8 mouse cellular contexts compared by ENCODE assay signal in the genomic region with DNA sequence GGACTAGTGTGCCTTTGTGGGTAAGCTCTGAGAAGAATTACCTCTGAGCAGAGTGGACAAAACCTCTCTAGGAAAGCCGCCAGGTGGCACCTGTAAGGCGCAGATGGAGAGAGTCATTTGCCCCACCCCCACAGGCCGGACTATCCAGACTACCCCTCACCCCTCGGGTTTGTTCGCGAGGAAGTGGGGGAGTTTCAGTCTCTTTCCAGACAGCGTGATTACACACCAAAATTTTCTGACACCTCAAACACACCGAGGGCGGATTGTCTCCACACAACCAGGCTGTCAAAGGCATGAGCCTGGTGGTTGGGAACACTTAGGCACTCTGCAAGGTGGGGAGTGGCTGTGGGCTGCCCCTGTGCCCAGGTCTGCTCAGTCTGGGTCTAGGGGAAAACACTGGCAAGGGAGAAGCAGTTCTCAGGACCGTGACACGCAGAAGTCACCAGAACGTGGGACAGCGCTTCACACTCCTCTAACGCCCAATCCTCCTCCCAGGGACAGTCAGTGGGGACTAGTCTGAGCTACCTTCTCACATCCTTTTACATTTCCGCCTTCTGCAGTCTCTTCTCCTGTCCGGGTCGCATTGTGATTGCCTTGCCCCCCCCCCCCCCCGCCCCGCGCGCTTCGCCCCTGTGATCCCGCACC. TPM values are rescaled to one million over a fixed set of nuclear protein-coding genes. Genes with fewer than 3 reads are reported as not detected.
DNase-seq lines count a peak whose midpoint lies in the region; ATAC-seq and TF ChIP-seq lines count a peak whose summit lies in the region.

No protein-coding gene starts in this region.

- no peak for TF ChIP-seq EP300 in ES-Bruce4 (IDR thresholded peaks at IDR 0.05; ENCODE audit: insufficient read depth, low read depth, low read length)

- no peak overlapping the region for H3K27ac ChIP-seq in ES-Bruce4 (ENCODE audit: insufficient read depth, low read length)
- 0 out of 2 replicates have a peak overlapping the region, but pooled peaks have one; percentile 8 for H3K27ac ChIP-seq in forebrain, embryonic 12.5 days
- no peak overlapping the region for H3K27ac ChIP-seq in hindbrain, embryonic 11.5 days (ENCODE audit: low read depth, low read length)
- no peak overlapping the region for H3K27ac ChIP-seq in lung, embryonic 16.5 days (ENCODE audit: low read length)

- peaks cover 3% of the 10 kb centered on the region for H3K27me3 ChIP-seq in ES-Bruce4 (ENCODE audit: control insufficient read depth, insufficient read depth, low read length, poor library complexity, severe bottlenecking)
- peaks cover 12% of the 10 kb centered on the region; the same call in 1 of the 2 replicates for H3K27me3 ChIP-seq in forebrain, embryonic 12.5 days
- no peaks in the 10 kb centered on the region for H3K27me3 ChIP-seq in hindbrain, embryonic 11.5 days (ENCODE audit: control insufficient read depth, insufficient read depth, low read length)
- no peaks in the 10 kb centered on the region; the same call in 1 of the 2 replicates for H3K27me3 ChIP-seq in lung, embryonic 16.5 days (ENCODE audit: control insufficient read depth, insufficient read depth, low read depth, low read length)

- peak; percentile 82 for ATAC-seq in forebrain, embryonic 12.5 days (ENCODE audit: low FRiP score)
- peak; percentile 81 for ATAC-seq in hindbrain, embryonic 11.5 days (ENCODE audit: low FRiP score)
- peak; percentile 72 for ATAC-seq in lung, embryonic 16.5 days (ENCODE audit: low read depth)

- DNase-seq in brain, embryonic 18.5 days (ENCODE audit: low read depth, low spot score), result peak; percentile 40
- DNase-seq in hindbrain, embryonic 11.5 days (ENCODE audit: low spot score), result peak; percentile 72
- peak; percentile 54 to 70 for DNase-seq in layer of hippocampus, postnatal 10 days (ENCODE audit: low spot score in 2 of 2)
- peak; percentile 2 for DNase-seq in ovary, adult 18-20 months (ENCODE audit: low spot score)
- DNase-seq in thymus, postnatal 14 days, result peak; percentile 72

- H3K9me3 ChIP-seq in ES-Bruce4 (replicated peaks; ENCODE audit: control insufficient read depth, insufficient read depth, low read length, poor library complexity, severe bottlenecking), result no peaks in the 10 kb centered on the region
- no peaks in the 10 kb centered on the region for H3K9me3 ChIP-seq in forebrain, embryonic 12.5 days
- H3K9me3 ChIP-seq in hindbrain, embryonic 11.5 days (ENCODE audit: control insufficient read depth, low read length), result no peaks in the 10 kb centered on the region
- no peaks in the 10 kb centered on the region for H3K9me3 ChIP-seq in lung, embryonic 16.5 days (ENCODE audit: control insufficient read depth, low read length)

- H3K4me2 ChIP-seq in forebrain, embryonic 12.5 days, result peak overlapping the region; percentile 97
- H3K4me2 ChIP-seq in hindbrain, embryonic 11.5 days (replicated peaks; ENCODE audit: low read depth, low read length), result peak overlapping the region; percentile 74
- peak overlapping the region; percentile 98 for H3K4me2 ChIP-seq in lung, embryonic 16.5 days (ENCODE audit: low read depth, low read length)

- TF ChIP-seq CTCF in ES-Bruce4 (IDR thresholded peaks at IDR 0.05; ENCODE audit: low read depth, low read length), result peak; percentile 50

- TF ChIP-seq POLR2A in ES-Bruce4 (IDR thresholded peaks at IDR 0.05; ENCODE audit: insufficient read depth, low read length), result no peak

- H3K36me3 ChIP-seq in ES-Bruce4 (ENCODE audit: control insufficient read depth, insufficient read depth, low read length, poor library complexity, severe bottlenecking), result no peaks in the 10 kb centered on the region
- no peaks in the 10 kb centered on the region for H3K36me3 ChIP-seq in forebrain, embryonic 12.5 days (replicated peaks)
- H3K36me3 ChIP-seq in hindbrain, embryonic 11.5 days (ENCODE audit: control insufficient read depth, insufficient read depth, low read length), result no peaks in the 10 kb centered on the region
- no peaks in the 10 kb centered on the region for H3K36me3 ChIP-seq in lung, embryonic 16.5 days (ENCODE audit: control insufficient read depth, insufficient read depth, low read length)

- H3K4me3 ChIP-seq in ES-Bruce4 (ENCODE audit: low read depth, low read length), result peak overlapping the region; percentile 69
- H3K4me3 ChIP-seq in forebrain, embryonic 12.5 days (replicated peaks), result peak overlapping the region; percentile 59
- peak overlapping the region; percentile 46 for H3K4me3 ChIP-seq in hindbrain, embryonic 11.5 days (ENCODE audit: low read depth, low read length)
- peak overlapping the region; percentile 50 for H3K4me3 ChIP-seq in lung, embryonic 16.5 days (ENCODE audit: low read length)

- H3K9ac ChIP-seq in ES-Bruce4 (ENCODE audit: low read depth, poor library complexity, severe bottlenecking), result 0 out of 2 replicates have a peak overlapping the region, but pooled peaks have one; percentile 10
- peak overlapping the region; percentile 63 for H3K9ac ChIP-seq in forebrain, embryonic 12.5 days
- H3K9ac ChIP-seq in hindbrain, embryonic 11.5 days (ENCODE audit: low read depth, low read length), result peak overlapping the region; percentile 55; the same call in 1 of the 2 replicates
- peak overlapping the region; percentile 53 for H3K9ac ChIP-seq in lung, embryonic 16.5 days (ENCODE audit: low read length)

- under 1% methylated on average over 20 of the region's 23 CpGs for WGBS in forebrain, embryonic 12.5 days
- 1% methylated on average over 19 of the region's 23 CpGs for WGBS in hindbrain, embryonic 11.5 days
- WGBS in lung, embryonic 16.5 days, result 2% methylated on average over 20 of the region's 23 CpGs

- no peaks in the 10 kb centered on the region for H3K4me1 ChIP-seq in ES-Bruce4 (ENCODE audit: control insufficient read depth, insufficient read depth, low read length)
- peaks cover 9% of the 10 kb centered on the region for H3K4me1 ChIP-seq in forebrain, embryonic 12.5 days
- H3K4me1 ChIP-seq in hindbrain, embryonic 11.5 days (replicated peaks; ENCODE audit: control insufficient read depth, insufficient read depth, low read length), result peaks cover 2% of the 10 kb centered on the region; the same call in 1 of the 2 replicates
- no peaks in the 10 kb centered on the region; the same call in 1 of the 2 replicates for H3K4me1 ChIP-seq in lung, embryonic 16.5 days (replicated peaks; ENCODE audit: control insufficient read depth, insufficient read depth, low read length)

RNA-seq across cellular contexts. Expression of gene Inpp4b, which starts 0.6 kb away (rescaled TPM):
- not detected in 2 replicates for polyA plus RNA-seq in ES-Bruce4 (2011; ENCODE audit: insufficient read depth, insufficient read length, low read depth, missing spikeins)
- polyA plus RNA-seq in forebrain, embryonic 12.5 days (2016; fragmentation: Nextera tagmentation; extraction: Ambion mirVana), result 4.3 and 6.0 TPM in 2 replicates
- 3.5 and 7.0 TPM in 2 replicates for polyA plus RNA-seq in hindbrain, embryonic 11.5 days (2014; fragmentation: Nextera tagmentation; extraction: Ambion mirVana)
- 1 to 10 TPM; 7.7 to 9.0 TPM for total RNA-seq in layer of hippocampus, postnatal 10 days (2021)
- 15.6 and 16.5 TPM in 2 replicates for polyA plus RNA-seq in lung, embryonic 16.5 days (2015; fragmentation: Nextera tagmentation; extraction: Ambion mirVana)

Comparison
In these comparisons a context has a peak if more than half of its experiments do, and no peak if none do; other contexts are left out.
1. H3K9ac ChIP-seq: peak in every context shown above with its lines; median percentile 63 in forebrain, embryonic 12.5 days; 55 in hindbrain, embryonic 11.5 days; 53 in lung, embryonic 16.5 days; 10 in ES-Bruce4.
2. DNase-seq: peak in every context shown above with its lines; median percentile 72 in hindbrain, embryonic 11.5 days; 72 in thymus, postnatal 14 days; 62 in layer of hippocampus, postnatal 10 days; 40 in brain, embryonic 18.5 days; 2 in ovary, adult 18-20 months.